Mouse (Mus musculus) lung, postnatal 4 days (tissue): ENCODE measurements around the gene Arhgap27.

Source experiments
- DNase-seq, 2 experiments: peaks; one replicate each; pipeline ENCODE4 v3.0.0; 2021

Arhgap27 gene

DNA sequence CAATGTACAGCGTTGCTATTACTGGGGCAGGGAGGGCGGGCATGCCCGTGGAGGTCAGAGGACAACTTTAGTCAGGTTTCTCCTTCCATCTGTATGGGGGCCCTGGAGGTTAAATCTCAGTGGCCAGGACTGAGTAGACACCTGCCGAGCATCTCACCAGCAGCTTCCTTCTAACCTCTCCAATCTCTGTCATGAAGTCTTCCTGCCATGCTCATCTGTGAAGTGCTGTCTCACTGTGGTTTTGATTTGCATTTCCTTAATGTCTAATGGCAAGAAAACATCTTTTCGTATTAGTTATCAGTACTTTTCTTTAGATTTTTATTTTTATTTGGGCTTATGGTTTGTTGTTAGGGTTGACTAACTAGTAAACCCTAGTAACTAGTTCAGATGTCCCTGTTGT is 17.0 kb upstream of the Arhgap27 start:
- no peak for DNase-seq

DNA sequence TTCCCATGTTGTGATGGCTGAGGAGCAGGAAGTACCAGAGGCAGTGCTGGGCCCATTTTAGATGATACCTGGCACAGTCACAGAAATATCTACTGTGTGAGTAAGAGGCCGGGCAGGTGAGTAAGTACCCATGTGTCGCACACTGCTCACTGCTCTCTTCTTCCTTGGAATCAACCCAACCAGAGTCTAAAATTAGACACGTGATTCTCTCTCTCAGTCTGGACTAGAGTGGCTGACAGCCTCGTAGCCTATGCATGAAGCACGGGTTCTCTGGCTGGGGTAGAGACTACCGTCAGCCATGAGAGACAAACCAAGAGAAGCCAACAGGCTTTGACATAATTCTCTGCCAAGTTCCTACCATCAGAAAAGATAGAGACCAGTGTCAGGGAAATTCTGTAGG is 14.8 kb upstream of the Arhgap27 start:
- DNase-seq: no peak

DNA sequence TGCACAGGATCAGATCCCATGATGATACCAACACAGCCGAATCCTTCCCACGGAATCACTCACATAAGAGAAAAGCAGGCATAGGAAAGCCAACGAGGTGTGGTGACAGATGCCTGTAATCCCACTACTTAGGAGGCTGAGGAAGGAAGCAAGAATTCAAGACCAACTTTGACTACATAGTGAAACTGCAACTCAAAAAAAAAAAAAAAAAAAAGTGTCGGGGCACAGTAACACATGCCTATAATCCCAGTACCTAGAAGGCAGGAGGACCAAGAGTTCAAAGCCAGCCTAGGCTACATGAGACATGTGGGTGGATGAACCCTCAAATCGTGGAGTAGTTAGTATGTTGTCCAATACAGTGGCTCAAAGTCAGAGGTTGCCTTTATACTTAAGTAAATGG is 12.3 kb upstream of the Arhgap27 start:
- no peak for DNase-seq

DNA sequence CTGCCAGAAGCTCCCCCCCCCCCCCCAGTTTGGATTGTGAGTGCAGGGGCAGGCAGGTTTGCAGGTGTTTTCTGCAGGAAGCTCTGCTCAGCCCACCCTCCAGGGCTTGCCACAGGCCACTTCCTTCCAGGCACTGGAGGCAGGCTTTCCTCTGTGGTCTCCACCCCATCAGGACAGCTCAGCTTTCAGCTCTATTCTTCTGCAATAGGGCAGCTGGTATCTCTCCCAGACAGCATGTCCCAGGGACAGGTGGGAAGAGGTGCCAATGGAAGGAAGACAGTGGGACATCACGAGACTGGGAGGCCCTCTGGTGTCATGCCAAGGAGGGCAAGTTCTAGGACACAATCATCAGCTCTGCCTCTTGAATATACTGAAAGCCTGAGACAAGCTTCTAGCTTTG is 11.8 kb upstream of the Arhgap27 start:
- DNase-seq: peak in 1 of 2 experiments; percentile 58

DNA sequence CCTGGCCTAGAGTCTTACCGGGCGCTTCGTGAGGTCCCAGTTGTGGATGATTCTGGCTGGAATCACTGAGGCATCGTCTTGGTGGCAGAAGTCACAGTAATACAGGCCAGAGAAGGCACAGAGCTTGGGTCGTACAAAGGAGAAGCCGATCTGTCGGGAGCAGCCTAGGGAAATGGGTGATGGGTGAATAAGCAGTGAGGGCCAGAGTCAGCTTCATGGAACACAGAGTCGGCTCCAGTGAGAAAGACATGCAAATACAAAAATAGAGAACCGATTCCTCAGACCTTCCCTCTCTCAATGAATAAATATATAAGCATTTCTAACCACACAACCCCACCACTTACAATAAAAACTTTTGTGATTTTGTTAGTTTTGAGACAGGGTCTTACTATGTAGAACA is 10.4 kb upstream of the Arhgap27 start:
- DNase-seq: peak in 1 of 2 experiments; percentile 20

DNA sequence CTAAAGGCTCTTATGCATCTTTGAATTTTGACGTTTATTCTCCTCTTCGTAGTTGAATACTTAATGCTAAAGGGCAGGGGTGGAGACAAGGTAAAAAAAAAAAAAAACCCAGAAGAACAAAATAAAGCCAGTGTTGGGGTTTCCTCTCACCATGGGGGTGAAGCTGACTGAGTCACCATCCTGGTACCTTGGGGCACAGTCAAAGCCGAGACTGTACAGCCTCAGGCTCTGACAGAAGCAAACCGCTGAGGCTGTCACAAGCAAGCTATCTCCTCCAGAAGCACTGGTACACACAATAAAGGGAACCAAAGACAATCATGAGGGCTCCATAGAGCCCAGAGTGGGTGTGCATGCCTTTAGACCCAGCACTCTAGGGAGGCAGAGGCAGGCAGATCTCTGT is 9.1 kb upstream of the Arhgap27 start:
- DNase-seq: no peak

DNA sequence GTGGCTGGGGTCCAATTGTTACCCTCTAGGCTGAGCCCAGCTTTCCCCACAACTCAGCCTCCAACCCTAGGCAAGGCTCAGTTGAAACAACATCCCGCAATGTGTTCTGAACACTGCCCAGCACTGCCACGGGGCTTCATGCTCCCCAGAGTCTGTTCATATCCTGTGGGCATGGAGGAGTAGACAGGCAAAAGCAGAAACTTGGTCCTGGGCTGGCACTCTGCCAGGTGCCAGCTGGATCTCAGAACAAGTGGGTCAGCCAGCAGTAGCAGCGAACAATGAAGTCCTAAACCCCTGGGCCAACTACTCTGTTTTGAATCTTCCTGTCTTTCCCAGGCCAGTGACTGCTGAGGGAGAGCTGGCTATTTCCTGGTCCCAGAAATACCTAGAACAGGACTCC is 8.6 kb upstream of the Arhgap27 start:
- DNase-seq: peak; percentile 61 to 82

DNA sequence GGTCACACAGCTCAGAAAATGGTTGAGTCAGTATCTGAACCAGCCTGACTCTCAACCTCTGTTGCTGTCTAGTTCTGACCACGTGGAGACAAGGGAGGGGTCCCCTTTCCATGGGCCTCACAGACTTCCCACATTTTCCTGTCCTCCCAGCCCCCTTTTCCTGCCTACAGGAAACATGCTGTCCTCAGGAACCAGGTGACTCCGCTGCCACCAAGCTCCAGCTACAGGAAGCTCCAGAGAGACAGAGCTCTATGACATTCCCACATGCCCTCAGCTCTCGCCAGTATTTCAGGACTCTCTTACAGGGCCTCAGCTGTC is 7.7 kb upstream of the Arhgap27 start:
- peak in 1 of 2 experiments; percentile 66 for DNase-seq

DNA sequence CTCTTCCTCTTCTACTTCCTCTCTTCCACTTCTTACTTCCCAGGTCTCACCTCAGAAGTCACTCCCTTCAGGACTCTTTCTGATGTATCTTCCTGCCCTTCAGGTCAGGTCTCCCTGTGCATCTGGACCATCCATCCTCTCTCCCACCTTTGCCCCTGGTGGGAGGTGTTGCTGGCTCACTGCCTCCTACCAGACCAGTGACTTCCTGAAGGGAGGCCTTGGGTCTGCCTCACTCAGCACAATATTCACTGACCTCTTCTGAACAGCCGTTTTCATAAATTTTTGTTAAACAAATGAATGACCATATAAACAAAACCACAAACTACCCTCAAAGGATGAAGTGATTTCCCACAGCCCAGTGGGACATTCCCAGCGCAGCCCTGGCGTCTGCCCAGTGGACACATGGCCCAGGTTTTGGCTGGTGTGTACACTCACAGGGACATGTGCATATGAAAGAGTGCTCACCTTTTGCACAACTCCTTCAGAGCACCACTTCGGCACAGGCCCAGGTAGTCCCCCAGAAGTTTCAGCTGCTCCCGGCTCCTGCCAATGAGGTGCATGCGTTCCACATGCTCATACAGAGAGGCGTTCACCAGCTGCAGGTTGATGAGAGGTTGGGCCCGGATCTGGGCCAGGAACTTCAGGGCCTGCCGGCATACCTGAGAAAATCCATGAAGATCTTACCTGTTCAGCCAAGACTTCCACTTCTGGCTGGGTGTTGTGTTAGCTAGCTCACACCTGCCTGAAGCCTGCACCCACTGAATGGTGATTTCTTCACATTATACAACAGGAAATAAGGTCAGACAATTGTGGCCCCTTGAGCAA is 7.1 kb upstream of the Arhgap27 start:
- DNase-seq: no peak

DNA sequence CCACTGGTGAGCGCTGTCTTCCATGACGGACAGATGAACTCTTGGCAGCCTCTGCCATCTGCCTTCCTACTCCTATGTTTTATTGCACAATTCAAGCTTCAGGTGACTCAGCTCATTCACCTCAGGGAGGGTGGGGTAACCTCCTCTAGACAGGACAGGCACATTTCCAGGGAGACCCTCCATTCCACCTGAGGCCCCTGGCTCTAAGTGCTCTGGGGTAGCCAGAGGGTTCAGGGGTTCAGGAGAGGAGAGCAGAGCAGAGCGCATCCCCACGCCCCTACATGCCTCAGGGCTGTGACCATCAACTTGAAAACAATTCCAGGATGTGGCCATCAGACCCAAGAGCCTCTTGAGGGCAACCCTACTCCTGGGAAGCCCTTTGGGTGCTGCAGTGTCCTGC is 2.0 kb upstream of the Arhgap27 start:
- DNase-seq: no peak

DNA sequence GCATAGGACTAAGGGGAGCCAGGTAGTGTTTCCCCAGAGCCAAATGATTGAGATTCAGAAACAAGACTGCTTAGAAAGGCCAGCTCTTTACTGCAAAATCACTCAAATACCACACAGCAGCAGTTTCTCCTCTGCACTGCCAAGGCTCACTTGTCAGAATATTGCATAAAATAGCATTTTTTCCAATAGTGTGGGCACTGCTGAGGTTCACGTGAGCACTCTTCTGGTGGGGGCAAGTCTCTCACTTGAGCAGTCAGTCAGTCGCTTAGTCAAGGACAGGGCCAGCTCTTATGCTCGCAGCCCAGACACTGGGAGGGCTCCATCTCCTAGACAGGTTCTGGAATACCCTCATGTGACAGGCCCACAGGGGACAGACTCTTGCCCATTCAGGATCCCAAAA is 1.5 kb upstream of the Arhgap27 start:
- DNase-seq: no peak

DNA sequence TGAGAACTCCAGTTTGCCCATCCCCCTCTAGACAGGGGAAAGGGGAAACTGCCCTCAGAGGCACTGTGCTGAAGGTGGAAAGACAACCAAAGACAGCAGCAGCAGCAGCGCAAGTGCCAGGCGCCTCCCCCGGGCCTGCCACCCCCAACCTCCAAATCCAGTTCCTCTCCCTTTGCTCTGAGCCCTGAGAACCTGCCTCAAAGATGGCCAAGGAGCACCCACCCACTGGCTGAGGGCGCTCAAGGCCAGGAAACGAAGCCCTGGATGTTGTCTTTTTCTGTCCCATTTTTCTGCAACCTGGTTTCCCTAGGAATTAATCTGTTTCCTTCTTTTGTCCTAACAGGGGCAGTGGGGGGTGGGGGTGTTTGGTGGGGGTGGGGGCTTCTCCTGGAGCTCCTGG is 843 bp upstream of the Arhgap27 start:
- DNase-seq: peak in 1 of 2 experiments; percentile 34

DNA sequence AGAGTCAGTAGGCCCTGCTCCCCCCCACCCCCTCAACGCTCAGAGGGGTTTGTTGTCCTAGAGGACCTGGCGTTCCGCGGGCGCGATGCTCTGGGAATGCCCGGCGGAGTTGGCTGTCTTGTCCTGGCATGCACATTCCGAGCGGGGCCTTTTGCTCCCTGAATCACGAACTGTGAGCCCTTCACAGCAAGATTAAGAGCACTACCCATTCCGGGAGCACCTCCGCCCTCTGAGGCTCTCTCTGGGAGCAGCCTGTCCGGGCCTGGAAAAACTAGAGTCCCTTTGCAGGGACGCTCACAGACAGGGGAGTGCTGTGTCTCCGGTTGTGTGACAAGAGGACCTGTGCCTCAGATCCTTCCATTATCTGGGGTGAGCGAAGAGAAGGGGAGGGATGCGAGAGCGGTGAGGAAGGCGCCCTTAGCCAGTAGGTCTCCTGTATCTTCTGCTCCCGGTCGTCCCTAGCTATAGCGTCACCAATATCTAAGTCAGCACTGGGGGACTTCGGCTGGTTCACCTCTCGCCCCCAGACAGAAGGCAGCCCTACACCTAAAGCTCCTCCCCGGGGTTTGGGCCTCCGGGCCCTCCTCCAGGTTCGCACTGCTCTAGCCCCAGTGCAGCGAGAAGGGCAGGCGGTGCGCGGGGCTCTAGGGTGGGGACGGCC is 841 bp downstream of the Arhgap27 start:
- DNase-seq: peak in 1 of 2 experiments; percentile 54

DNA sequence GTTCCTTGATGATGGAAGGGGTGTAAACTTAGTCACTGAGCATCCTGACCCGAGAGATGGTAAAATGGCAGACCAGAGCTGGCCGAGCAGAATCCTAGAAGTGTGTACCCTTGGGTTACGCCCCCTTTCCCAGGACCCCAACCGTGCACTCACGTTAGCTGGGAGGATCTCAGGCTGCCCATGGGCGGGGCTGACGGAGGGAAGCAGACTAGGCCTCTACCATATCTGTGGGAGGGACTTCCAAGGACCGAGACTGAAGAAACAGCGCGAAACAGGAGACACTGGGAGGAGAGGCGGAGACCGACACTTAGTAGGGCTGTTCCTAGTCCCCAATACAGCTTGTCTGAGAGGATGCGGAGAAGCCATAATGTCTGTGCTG is 1.4 kb downstream of the Arhgap27 start:
- peak; percentile 65 to 66 for DNase-seq

DNA sequence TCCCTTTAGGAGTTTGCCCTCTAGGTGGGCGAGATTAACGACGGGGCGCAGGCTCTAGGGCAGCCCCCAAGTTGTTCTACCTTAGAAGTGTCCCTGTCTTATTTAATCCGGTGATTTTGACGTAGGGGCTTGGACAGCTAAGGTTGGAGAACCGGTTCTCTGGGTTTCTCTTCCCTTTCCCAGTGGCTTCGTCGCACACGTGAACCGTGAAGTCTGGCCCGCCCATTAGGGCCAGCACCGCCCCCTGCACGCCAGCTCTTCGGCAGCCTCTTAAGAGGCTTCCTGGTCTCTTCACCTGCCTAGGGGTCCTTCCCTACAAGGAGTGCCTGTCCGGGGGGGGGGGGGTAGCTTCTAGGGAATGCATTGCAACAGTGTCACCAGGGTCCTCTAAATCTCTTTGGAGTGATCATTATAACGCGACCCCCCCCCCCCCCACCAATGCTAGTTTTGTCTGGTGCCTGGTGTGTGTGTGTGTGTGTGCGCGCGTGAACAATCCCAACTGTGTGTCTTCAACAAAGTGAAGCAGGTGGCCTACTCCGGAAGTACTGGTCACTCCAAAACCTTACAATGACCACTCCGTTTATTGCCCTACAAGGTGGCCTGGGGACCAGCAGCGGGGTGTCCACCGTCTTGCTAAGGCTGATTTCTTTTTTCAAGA is 2.0 kb downstream of the Arhgap27 start:
- DNase-seq: peak; percentile 74 to 84

DNA sequence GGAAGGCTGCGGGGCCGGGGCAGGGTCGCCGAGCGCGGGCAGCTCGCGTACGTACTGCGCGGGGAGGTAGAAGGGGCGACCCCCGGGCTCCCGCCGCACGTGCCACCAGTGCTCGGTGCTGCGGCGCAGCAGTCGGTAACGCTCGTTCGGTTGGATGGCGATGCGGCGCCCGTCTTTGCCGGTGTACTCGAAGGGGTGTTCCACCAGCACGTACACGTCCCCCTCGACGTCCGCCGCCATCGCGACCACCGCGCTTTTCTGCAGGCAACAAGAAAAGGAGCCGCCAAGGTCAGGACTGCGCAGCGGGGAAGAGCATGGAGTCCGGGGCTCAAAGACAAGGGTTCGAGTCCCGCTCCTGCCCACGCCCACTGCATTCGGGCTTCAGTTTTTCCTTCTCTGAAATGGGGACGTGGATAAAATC is 2.8 kb downstream of the Arhgap27 start:
- no peak for DNase-seq

DNA sequence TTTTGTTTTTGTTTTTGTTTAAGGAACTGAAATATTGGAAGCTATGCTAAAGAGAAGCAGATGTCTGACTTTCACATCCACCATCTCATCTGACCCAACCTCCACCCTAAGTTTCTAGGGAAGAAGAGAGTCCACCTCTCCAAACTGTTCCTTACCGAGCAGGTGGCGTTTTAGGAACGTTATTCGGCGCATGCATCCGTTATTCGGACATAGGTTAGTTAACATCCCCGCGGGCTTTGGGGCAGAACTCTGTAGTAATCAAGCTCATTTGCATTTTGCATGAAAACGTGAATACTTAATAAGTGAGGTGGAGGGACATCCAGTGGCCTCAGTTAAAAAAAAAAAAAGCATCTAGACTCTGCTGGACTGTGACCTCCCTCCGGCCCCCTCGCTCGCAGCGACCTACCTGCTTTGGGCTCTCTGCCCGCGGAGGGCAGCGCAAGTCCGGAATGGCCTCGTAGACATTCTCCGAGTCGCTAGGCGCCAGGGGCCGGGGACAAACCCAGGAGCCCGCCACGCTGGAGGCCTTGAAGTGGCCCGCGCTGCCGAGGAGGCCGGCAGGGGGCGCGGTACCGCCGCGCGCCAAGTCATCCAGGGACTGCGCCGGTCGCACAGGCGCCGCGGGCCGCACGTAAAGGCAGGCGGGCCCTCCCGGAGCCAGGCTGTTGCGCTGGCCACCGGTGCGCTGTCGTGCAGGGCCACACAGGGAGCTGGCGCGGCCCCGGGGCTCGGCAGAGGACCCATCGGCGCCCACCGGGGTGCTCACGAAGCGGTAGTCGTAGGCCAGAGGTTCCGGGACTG is 3.5 kb downstream of the Arhgap27 start:
- DNase-seq: peak; percentile 93 to 94

DNA sequence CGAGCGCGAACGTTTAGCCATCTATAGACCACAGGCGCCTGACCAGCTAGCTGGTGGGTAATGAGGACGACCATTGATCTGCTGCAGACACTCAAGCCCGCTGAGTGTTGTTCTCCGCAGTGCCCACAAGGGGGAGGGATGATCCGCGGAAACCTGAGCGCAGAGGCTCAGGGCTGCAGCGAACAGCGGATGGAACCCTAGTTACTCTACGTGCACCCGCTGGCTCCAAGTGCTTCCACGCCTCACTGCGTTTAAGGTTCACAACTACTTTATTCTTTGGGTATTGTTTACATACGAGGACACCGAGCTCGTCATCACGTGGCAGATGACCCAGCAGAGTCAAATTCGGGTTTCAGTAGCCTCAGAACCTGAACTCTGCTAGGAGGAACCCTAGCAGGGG is 4.4 kb downstream of the Arhgap27 start:
- peak; percentile 81 to 86 for DNase-seq

DNA sequence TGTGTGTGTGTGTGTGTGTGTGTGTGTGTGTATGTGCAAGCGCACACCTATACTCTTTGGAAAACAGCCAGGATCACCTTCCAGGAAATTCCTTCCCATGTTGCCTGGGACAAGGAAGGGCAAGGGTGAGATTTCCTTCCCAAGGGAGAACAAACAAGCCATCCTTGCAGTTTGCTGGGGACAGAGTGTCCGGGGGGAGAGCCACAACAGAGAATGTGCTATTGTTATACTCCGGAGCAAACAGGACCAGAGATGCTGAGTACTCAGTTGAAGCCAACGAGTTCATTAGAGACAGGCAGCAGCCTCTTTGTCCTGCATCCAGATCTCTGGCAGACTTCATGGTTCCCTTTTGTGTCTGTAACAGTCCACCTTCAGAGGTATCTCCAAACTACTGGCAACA is 5.2 kb downstream of the Arhgap27 start:
- DNase-seq: no peak

DNA sequence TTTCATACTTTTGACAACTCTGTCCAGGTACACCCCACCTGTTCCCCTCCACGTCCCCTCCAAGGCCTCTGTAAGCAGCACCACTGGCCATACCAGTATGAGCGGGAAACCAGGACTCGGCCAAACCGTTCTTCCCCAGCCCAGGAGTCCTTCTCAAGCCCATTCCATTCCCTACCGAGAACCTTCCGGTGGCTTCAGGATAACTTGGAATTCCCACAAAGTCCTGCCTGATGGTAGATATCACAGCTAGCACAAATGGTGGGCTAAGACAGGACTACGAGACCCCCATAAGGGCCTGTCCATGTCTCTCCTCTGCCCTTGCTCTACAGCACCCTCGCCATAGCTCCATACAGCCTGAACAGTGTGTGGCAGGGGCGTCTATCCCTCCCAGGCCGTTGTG is 5.8 kb downstream of the Arhgap27 start:
- DNase-seq: no peak

DNA sequence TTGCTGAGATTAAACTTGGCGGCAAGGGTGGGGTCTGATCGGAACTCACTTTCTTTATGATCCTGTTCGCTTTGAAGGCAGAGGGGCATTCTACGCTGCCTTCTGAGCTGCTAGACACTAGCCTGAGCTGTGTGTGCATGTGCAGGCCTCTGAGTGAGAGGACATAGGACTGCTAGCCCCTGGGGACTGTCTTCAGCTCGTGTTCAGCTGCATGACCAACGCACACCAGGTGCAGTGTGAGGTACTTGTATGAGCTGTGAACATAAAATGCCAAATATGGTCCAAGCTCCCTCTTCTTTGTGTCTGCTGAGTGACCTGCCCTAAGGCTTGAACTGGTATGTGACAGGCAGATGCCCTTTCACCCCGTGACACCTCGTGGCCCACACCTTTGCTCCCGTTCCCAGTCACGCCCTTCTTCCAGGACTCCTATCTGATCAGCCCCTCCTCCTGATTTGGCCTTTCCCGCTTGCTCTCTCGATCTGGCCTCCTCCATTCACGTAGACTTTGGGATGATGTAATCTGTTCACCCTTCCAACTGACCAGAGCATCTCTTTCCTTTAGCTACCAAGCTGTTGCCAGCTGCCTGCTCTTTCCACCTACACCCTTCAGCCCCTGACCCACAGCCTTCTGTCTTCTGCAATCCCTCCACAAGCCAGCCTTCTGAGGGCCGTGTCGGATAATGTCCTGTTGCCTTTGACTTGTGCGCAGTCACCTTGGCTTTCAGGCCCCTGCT is 6.4 kb downstream of the Arhgap27 start:
- no peak for DNase-seq

DNA sequence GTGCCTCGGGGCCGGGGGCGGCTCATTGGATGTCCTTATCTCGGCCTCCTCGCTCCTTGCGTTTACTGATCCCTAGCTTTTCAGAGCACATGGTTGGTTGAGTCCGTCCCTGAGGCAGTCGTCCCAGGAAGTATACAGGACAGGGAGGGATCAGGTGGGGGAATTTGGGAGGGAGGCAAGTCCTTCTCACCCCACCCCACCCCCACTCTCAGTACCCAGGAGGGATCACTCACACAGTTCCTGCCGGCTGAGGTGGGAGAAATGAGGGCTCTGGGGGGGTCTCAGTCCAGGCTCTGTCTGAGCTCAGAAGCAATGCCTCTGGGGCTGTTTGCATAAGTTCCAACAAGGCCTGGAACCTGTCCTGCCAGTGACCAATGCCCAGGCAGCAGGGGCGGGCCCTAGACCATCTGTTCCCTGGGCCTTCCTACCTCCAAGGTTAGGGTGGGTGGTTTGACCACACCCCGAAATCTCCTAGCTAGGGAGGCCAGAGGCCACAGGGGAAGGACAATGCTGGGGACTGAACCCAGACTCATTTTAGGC is 7.4 kb downstream of the Arhgap27 start:
- no peak for DNase-seq
